Mouse (Mus musculus) midbrain, embryonic 12.5 days (tissue): ENCODE data around the gene Lrrc4b. TPM values are rescaled to one million over a fixed set of nuclear protein-coding genes. Genes with fewer than 3 reads are reported as not detected.
A peak's percentile ranks its signal among the peaks of the same experiment; 100 is the strongest.

Experiments used
- ATAC-seq: fragments of 200-750 bp; cut with Nextera tagmentation; 2 replicates; pipeline ENCODE4 v1.8.0; 2017; ENCODE audit warnings: low read depth, moderate TSS enrichment, moderate library complexity; ENCODE audit not compliant: low FRiP score
- H3K27ac ChIP-seq: fragments of 300-500 bp; sonication (generic); replicated peaks from 2 replicates; pipeline ENCODE4 v1.5.1; 2016; ENCODE audit warnings: mild to moderate bottlenecking
- H3K27me3 ChIP-seq: fragments of 300-500 bp; sonication (generic); 2 replicates; pipeline ENCODE4 v1.6.1; 2016; ENCODE audit warnings: mild to moderate bottlenecking
- H3K36me3 ChIP-seq: fragments of 300-500 bp; sonication (generic); 2 replicates; pipeline ENCODE4 v1.6.1; 2016
- H3K4me1 ChIP-seq: fragments of 300-500 bp; sonication (generic); 2 replicates; pipeline ENCODE4 v1.6.1; 2016
- H3K4me2 ChIP-seq: fragments of 300-500 bp; sonication (generic); replicated peaks from 2 replicates; pipeline ENCODE4 v1.6.1; 2016; ENCODE audit warnings: mild to moderate bottlenecking, moderate library complexity
- H3K4me3 ChIP-seq: fragments of 300-500 bp; sonication (generic); 2 replicates; pipeline ENCODE4 v1.5.1; 2016; ENCODE audit warnings: mild to moderate bottlenecking
- H3K9ac ChIP-seq: fragments of 300-500 bp; sonication (generic); replicated peaks from 2 replicates; pipeline ENCODE4 v1.6.1; 2016; ENCODE audit warnings: mild to moderate bottlenecking, moderate library complexity
- H3K9me3 ChIP-seq: fragments of 300-500 bp; sonication (generic); 2 replicates; pipeline ENCODE4 v1.6.1; 2016; ENCODE audit warnings: mild to moderate bottlenecking
- WGBS: fragments of 180-500 bp; shearing (Covaris S2); methylation state at CpG from one replicate; pipeline ENCODE4 v1.1.7; 2016; 5-methylcytosine and 5-hydroxymethylcytosine counted together
- polyA plus RNA-seq: library from polyadenylated mRNA; unstranded; fragments of >200 nt; fragmentation: Nextera tagmentation; extraction: Ambion mirVana; gene quantifications from 2 replicates; pipeline ENCODE4 v1.2.1, GENCODE M21; 2016

Lrrc4b gene
- polyA plus RNA-seq, result 12.0 and 13.5 TPM in 2 replicates

- peak; percentile 67 for ATAC-seq
- WGBS, result 0% methylated on average over 44 of the region's 69 CpGs
- Histone ChIP-seq H3K4me2 (peak within 1 kb of the TSS; percentile 94), H3K4me3 (peak within 1 kb of the TSS; percentile 81), H3K9me3 (no peaks in the 10 kb centered on the region), H3K27me3 (peaks cover 9% of the 10 kb centered on the region; the same call in 1 of the 2 replicates), H3K9ac (peak within 1 kb of the TSS; percentile 94), H3K4me1 (peaks cover 53% of the 10 kb centered on the region), H3K36me3 (0 out of 2 replicates have a peak, but pooled peaks cover 3% of the 10 kb centered on the region), H3K27ac (peak within 1 kb of the TSS; percentile 100)
Observed at GRCm38 (mm10) chr7:44428968-44429521, at the start of gene Lrrc4b. Gene Lrrc4b, plus strand, starts transcription at chr7:44429018.

GRCm38 (mm10) chr7:44382541-44382940 lies 46.3 kb upstream of the Lrrc4b start:
- ATAC-seq, result no peak
- Histone ChIP-seq H3K27ac (peak overlapping the region; percentile 44), H3K9ac (no peak overlapping the region), H3K9me3 (no peaks in the 10 kb centered on the region), H3K27me3 (peaks cover 14% of the 10 kb centered on the region), H3K4me3 (no peak overlapping the region), H3K36me3 (no peaks in the 10 kb centered on the region), H3K4me2 (no peak overlapping the region), H3K4me1 (peaks cover 14% of the 10 kb centered on the region)
- 70% methylated on average over 12 of the region's 12 CpGs for WGBS

- Histone ChIP-seq H3K4me2 (peak within 1 kb of the TSS; percentile 78), H3K4me1 (peaks cover 14% of the 10 kb centered on the region), H3K27me3 (peaks cover 11% of the 10 kb centered on the region), H3K9me3 (no peaks in the 10 kb centered on the region), H3K36me3 (no peaks in the 10 kb centered on the region), H3K27ac (peak within 1 kb of the TSS; percentile 44), H3K4me3 (peak within 1 kb of the TSS; percentile 49), H3K9ac (peak within 1 kb of the TSS; percentile 63)
- under 1% methylated on average over 16 of the region's 33 CpGs for WGBS
- ATAC-seq, result peak; percentile 89
Observed at GRCm38 (mm10) chr7:44383980-44384715, 44.7 kb upstream of the Lrrc4b start, which contains the start of gene Syt3. Gene Syt3, plus strand, starts transcription at chr7:44384102.

GRCm38 (mm10) chr7:44384716-44385059 lies 44.1 kb upstream of the Lrrc4b start:
- peaks cover 14% of the 10 kb centered on the region for H3K4me1 ChIP-seq
- H3K27ac ChIP-seq, result no peak overlapping the region
- H3K4me3 ChIP-seq, result peak overlapping the region; percentile 49
- 0% methylated on average over 16 of the region's 17 CpGs for WGBS
- peak; percentile 83 for ATAC-seq
- H3K9me3 ChIP-seq, result no peaks in the 10 kb centered on the region
- H3K36me3 ChIP-seq, result no peaks in the 10 kb centered on the region
- H3K9ac ChIP-seq, result peak overlapping the region; percentile 63
- peak overlapping the region; percentile 78 for H3K4me2 ChIP-seq
- peaks cover 11% of the 10 kb centered on the region for H3K27me3 ChIP-seq

GRCm38 (mm10) chr7:44385720-44386119 lies 43.1 kb upstream of the Lrrc4b start, which contains the start of gene 1700008O03Rik:
Gene 1700008O03Rik, minus strand, starts transcription at chr7:44385820.
- no peaks in the 10 kb centered on the region for H3K36me3 ChIP-seq
- WGBS, result 84% methylated on average over 12 of the region's 12 CpGs
- H3K9me3 ChIP-seq, result no peaks in the 10 kb centered on the region
- H3K4me1 ChIP-seq, result peaks cover 14% of the 10 kb centered on the region
- H3K27ac ChIP-seq, result no peak within 1 kb of the TSS
- peak within 1 kb of the TSS; percentile 49 for H3K4me3 ChIP-seq
- H3K4me2 ChIP-seq, result peak within 1 kb of the TSS; percentile 78
- no peak for ATAC-seq
- H3K9ac ChIP-seq, result peak within 1 kb of the TSS; percentile 63
- peaks cover 16% of the 10 kb centered on the region for H3K27me3 ChIP-seq

- H3K27me3 ChIP-seq, result peaks cover 14% of the 10 kb centered on the region
- no peaks in the 10 kb centered on the region for H3K36me3 ChIP-seq
- no peak overlapping the region for H3K4me3 ChIP-seq
- no peak overlapping the region for H3K27ac ChIP-seq
- H3K4me1 ChIP-seq, result no peaks in the 10 kb centered on the region
- no peak overlapping the region for H3K4me2 ChIP-seq
- no peaks in the 10 kb centered on the region for H3K9me3 ChIP-seq
- ATAC-seq, result no peak
- H3K9ac ChIP-seq, result no peak overlapping the region
- WGBS, result 80% methylated on average over 4 of the region's 4 CpGs
Observed at GRCm38 (mm10) chr7:44391831-44392230, 37.0 kb upstream of the Lrrc4b start.

GRCm38 (mm10) chr7:44392341-44392740 lies 36.5 kb upstream of the Lrrc4b start:
- Histone ChIP-seq H3K27me3 (peaks cover 18% of the 10 kb centered on the region), H3K4me3 (no peak overlapping the region), H3K9me3 (no peaks in the 10 kb centered on the region), H3K27ac (no peak overlapping the region), H3K4me1 (no peaks in the 10 kb centered on the region), H3K4me2 (no peak overlapping the region), H3K36me3 (no peaks in the 10 kb centered on the region), H3K9ac (no peak overlapping the region)
- 88% methylated on average over 14 of the region's 14 CpGs for WGBS
- no peak for ATAC-seq

GRCm38 (mm10) chr7:44393284-44393683 lies 35.5 kb upstream of the Lrrc4b start:
- no peaks in the 10 kb centered on the region for H3K36me3 ChIP-seq
- H3K4me1 ChIP-seq, result 0 out of 2 replicates have a peak, but pooled peaks cover under 1% of the 10 kb centered on the region
- no peak overlapping the region for H3K27ac ChIP-seq
- no peak overlapping the region for H3K4me2 ChIP-seq
- ATAC-seq, result no peak
- 94% methylated on average over 17 of the region's 17 CpGs for WGBS
- peaks cover 20% of the 10 kb centered on the region; the same call in 1 of the 2 replicates for H3K27me3 ChIP-seq
- H3K9ac ChIP-seq, result no peak overlapping the region
- H3K9me3 ChIP-seq, result no peaks in the 10 kb centered on the region
- H3K4me3 ChIP-seq, result no peak overlapping the region

GRCm38 (mm10) chr7:44398570-44398969 lies 30.2 kb upstream of the Lrrc4b start:
- Histone ChIP-seq H3K4me1 (0 out of 2 replicates have a peak, but pooled peaks cover 5% of the 10 kb centered on the region), H3K27ac (no peak overlapping the region), H3K4me3 (no peak overlapping the region), H3K27me3 (peaks cover 27% of the 10 kb centered on the region), H3K36me3 (no peaks in the 10 kb centered on the region), H3K9ac (no peak overlapping the region), H3K9me3 (no peaks in the 10 kb centered on the region), H3K4me2 (no peak overlapping the region)
- peak; percentile 79 for ATAC-seq
- WGBS, result 11% methylated on average over 3 of the region's 3 CpGs

GRCm38 (mm10) chr7:44401673-44402072 lies 27.1 kb upstream of the Lrrc4b start:
- Histone ChIP-seq H3K4me3 (no peak overlapping the region), H3K27ac (no peak overlapping the region), H3K9ac (no peak overlapping the region), H3K36me3 (no peaks in the 10 kb centered on the region), H3K4me2 (no peak overlapping the region), H3K27me3 (peaks cover 33% of the 10 kb centered on the region), H3K9me3 (no peaks in the 10 kb centered on the region), H3K4me1 (peaks cover 11% of the 10 kb centered on the region; the same call in 1 of the 2 replicates)
- no peak for ATAC-seq
- WGBS, result 89% methylated on average over 6 of the region's 6 CpGs

GRCm38 (mm10) chr7:44405346-44406014 lies 23.3 kb upstream of the Lrrc4b start:
- Histone ChIP-seq H3K4me3 (peak overlapping the region; percentile 37), H3K4me1 (peaks cover 6% of the 10 kb centered on the region; the same call in 1 of the 2 replicates), H3K27me3 (peaks cover 22% of the 10 kb centered on the region), H3K27ac (peak overlapping the region; percentile 66), H3K9ac (no peak overlapping the region), H3K36me3 (no peaks in the 10 kb centered on the region), H3K4me2 (peak overlapping the region; percentile 53), H3K9me3 (no peaks in the 10 kb centered on the region)
- ATAC-seq, result peak; percentile 97
- WGBS, result 2% methylated on average over 27 of the region's 27 CpGs

- ATAC-seq, result peak; percentile 71
- 0 out of 2 replicates have a peak overlapping the region, but pooled peaks have one; percentile 25 for H3K27ac ChIP-seq
- no peaks in the 10 kb centered on the region for H3K9me3 ChIP-seq
- no peak overlapping the region for H3K4me3 ChIP-seq
- 2% methylated on average over 5 of the region's 5 CpGs for WGBS
- H3K36me3 ChIP-seq, result no peaks in the 10 kb centered on the region
- no peak overlapping the region for H3K4me2 ChIP-seq
- H3K27me3 ChIP-seq, result peaks cover 23% of the 10 kb centered on the region
- H3K4me1 ChIP-seq, result peaks cover 6% of the 10 kb centered on the region; the same call in 1 of the 2 replicates
- no peak overlapping the region for H3K9ac ChIP-seq
Observed at GRCm38 (mm10) chr7:44406015-44406355, 22.8 kb upstream of the Lrrc4b start.
